Comparison of ENCODE assay signal across 8 mouse cellular contexts in the genomic region with DNA sequence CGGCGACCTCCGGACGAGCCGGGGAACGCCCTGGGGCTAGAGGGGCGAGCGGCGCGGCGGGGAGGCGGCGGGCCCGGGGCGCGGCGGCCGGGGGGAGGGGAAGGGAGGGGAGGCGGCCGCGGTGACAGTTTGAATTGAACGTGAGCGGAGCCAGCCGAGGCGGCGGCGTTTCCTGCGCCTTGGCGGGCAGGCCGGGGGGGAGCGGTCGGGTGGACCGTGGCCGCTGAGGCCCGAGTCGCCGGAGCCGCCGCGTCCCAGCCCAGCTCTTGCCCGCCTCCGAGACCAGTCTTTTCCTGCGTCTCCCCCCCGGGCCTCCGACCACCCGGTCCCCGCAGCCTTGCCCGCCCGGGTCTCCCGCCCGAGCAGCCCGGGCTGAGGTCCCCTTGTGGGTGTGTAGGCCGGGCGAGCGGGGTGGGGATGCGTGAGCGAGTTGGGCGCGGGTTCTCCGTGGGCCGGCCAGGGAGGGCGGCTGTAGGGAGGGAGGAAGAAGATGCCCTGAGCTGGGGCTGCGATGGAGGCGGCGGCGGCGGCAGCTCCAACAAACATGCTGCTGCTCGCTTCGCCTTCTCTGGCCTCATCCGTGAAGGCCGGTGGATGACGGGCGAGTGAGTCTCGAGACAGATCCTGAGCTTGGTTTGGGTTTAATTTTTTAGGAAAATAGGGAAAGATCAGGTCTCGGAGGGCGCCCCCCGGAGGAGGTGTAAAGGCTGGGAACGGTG. TPM values are rescaled to one million over a fixed set of nuclear protein-coding genes. Genes with fewer than 3 reads are reported as not detected.
DNase-seq lines count a peak whose midpoint lies in the region; ATAC-seq lines count a peak whose summit lies in the region.

No protein-coding gene starts in this region.

- H3K4me3 ChIP-seq in embryonic facial prominence, embryonic 14.5 days (ENCODE audit: low read depth, low read length) = peak overlapping the region; percentile 99
- peak overlapping the region; percentile 77 for H3K4me3 ChIP-seq in limb, embryonic 15.5 days
- peak overlapping the region; percentile 89 for H3K4me3 ChIP-seq in midbrain, embryonic 16.5 days (ENCODE audit: low read depth, low read length)

- peak overlapping the region; percentile 100 for H3K27ac ChIP-seq in embryonic facial prominence, embryonic 14.5 days (replicated peaks; ENCODE audit: low read depth, low read length)
- peak overlapping the region; percentile 98 for H3K27ac ChIP-seq in limb, embryonic 15.5 days
- H3K27ac ChIP-seq in midbrain, embryonic 16.5 days (ENCODE audit: low read length) = peak overlapping the region; percentile 98

- peak overlapping the region; percentile 66 for H3K4me2 ChIP-seq in embryonic facial prominence, embryonic 14.5 days (ENCODE audit: low read depth, low read length)
- peak overlapping the region; percentile 38 for H3K4me2 ChIP-seq in limb, embryonic 15.5 days
- peak overlapping the region; percentile 63 for H3K4me2 ChIP-seq in midbrain, embryonic 16.5 days (ENCODE audit: low read length)

- H3K36me3 ChIP-seq in embryonic facial prominence, embryonic 14.5 days (ENCODE audit: control insufficient read depth, insufficient read depth, low read length) = no peaks in the 10 kb centered on the region
- H3K36me3 ChIP-seq in limb, embryonic 15.5 days = no peaks in the 10 kb centered on the region
- no peaks in the 10 kb centered on the region for H3K36me3 ChIP-seq in midbrain, embryonic 16.5 days (ENCODE audit: control insufficient read depth, insufficient read depth, low read length)

- peaks cover 17% of the 10 kb centered on the region for H3K4me1 ChIP-seq in embryonic facial prominence, embryonic 14.5 days (ENCODE audit: control insufficient read depth, insufficient read depth, low read length)
- H3K4me1 ChIP-seq in limb, embryonic 15.5 days = peaks cover 7% of the 10 kb centered on the region
- H3K4me1 ChIP-seq in midbrain, embryonic 16.5 days (ENCODE audit: control insufficient read depth, insufficient read depth, low read length) = peaks cover 27% of the 10 kb centered on the region

- H3K27me3 ChIP-seq in embryonic facial prominence, embryonic 14.5 days (replicated peaks; ENCODE audit: control insufficient read depth, insufficient read depth, low read length) = no peaks in the 10 kb centered on the region
- no peaks in the 10 kb centered on the region for H3K27me3 ChIP-seq in limb, embryonic 15.5 days
- no peaks in the 10 kb centered on the region for H3K27me3 ChIP-seq in midbrain, embryonic 16.5 days (ENCODE audit: control insufficient read depth, insufficient read depth, low read depth, low read length)

- peak overlapping the region; percentile 98 for H3K9ac ChIP-seq in embryonic facial prominence, embryonic 14.5 days (ENCODE audit: low read depth, low read length)
- peak overlapping the region; percentile 82 for H3K9ac ChIP-seq in limb, embryonic 15.5 days
- H3K9ac ChIP-seq in midbrain, embryonic 16.5 days (ENCODE audit: low read depth, low read length) = peak overlapping the region; percentile 81

- no peaks in the 10 kb centered on the region for H3K9me3 ChIP-seq in embryonic facial prominence, embryonic 14.5 days (ENCODE audit: control insufficient read depth, low read length)
- H3K9me3 ChIP-seq in limb, embryonic 15.5 days = no peaks in the 10 kb centered on the region
- no peaks in the 10 kb centered on the region for H3K9me3 ChIP-seq in midbrain, embryonic 16.5 days (replicated peaks; ENCODE audit: control insufficient read depth, low read length, poor library complexity, severe bottlenecking)

- DNase-seq in CD4-positive, CD25-positive, alpha-beta regulatory T cell, adult 2 months (ENCODE audit: low read depth, low spot score) = peak; percentile 69
- DNase-seq in adrenal gland, postnatal 4 days (ENCODE audit: low spot score in 2 of 2) = peak; percentile 15 to 36
- peak; percentile 50 for DNase-seq in embryonic facial prominence, embryonic 14.5 days (ENCODE audit: low spot score)
- peak; percentile 60 for DNase-seq in heart, adult 8-10 months (ENCODE audit: low spot score)
- DNase-seq in kidney, adult 8-10 months = peak; percentile 25 to 64
- DNase-seq in spleen, postnatal 14 days (ENCODE audit: low spot score in 2 of 2) = peak; percentile 35 to 52

- WGBS in embryonic facial prominence, embryonic 14.5 days = under 1% methylated on average over 28 of the region's 78 CpGs
- under 1% methylated on average over 56 of the region's 78 CpGs for WGBS in limb, embryonic 15.5 days
- under 1% methylated on average over 64 of the region's 78 CpGs for WGBS in midbrain, embryonic 16.5 days

- peak; percentile 46 for ATAC-seq in embryonic facial prominence, embryonic 14.5 days (ENCODE audit: low read depth)
- peak; percentile 18 for ATAC-seq in limb, embryonic 15.5 days (ENCODE audit: insufficient number of reproducible peaks, low FRiP score, low TSS enrichment, low read depth)
- peak; percentile 58 for ATAC-seq in midbrain, embryonic 16.5 days

RNA-seq across cellular contexts. Expression of a gene that starts 0.7 kb away (rescaled TPM):
- 100 to 1,000 TPM; 139 to 156 TPM for total RNA-seq in adrenal gland, postnatal 4 days (2021)
- polyA plus RNA-seq in embryonic facial prominence, embryonic 14.5 days (2014; fragmentation: Nextera tagmentation; extraction: Ambion mirVana) = 297 TPM in 2 replicates
- 100 to 1,000 TPM in 3 of 4 experiments, 10 to 100 TPM in 1; 97.5 to 117 (median 108) TPM for total RNA-seq in heart, adult 8-10 months (2022)
- polyA plus RNA-seq in limb, embryonic 15.5 days (2015; fragmentation: Nextera tagmentation; extraction: Ambion mirVana) = 309 and 311 TPM in 2 replicates
- polyA plus RNA-seq in midbrain, embryonic 16.5 days (2015; fragmentation: Nextera tagmentation; extraction: Ambion mirVana) = 247 and 251 TPM in 2 replicates

Comparison
In these comparisons a context has a peak if more than half of its experiments do, and no peak if none do; other contexts are left out.
1. Peak in every context shown above with its lines: DNase-seq, ATAC-seq, H3K4me3 ChIP-seq and H3K27ac ChIP-seq.